Mouse (Mus musculus) fat pad, adult 2 months (tissue): ENCODE data around the gene AK157302.

ENCODE experiments used
- DNase-seq: peaks from one replicate; pipeline ENCODE4 v3.0.0-alpha.2; 2011; ENCODE audit warnings: low read depth, low spot score; ENCODE audit errors: extremely low read depth

AK157302 gene

GRCm38 (mm10) chr13:21542708-21543107 is 47.7 kb downstream of the AK157302 start, which contains the start of gene Olfr1366:
TSS of gene Olfr1366 (minus strand) at chr13:21542808.
- DNase-seq = no peak
